Mouse (Mus musculus) adrenal gland, postnatal 10 days (tissue): ENCODE data around the gene Trim14. TPM values are rescaled to one million over a fixed set of nuclear protein-coding genes. Genes with fewer than 3 reads are reported as not detected.

Experiments used
- DNase-seq: peaks from one replicate; pipeline ENCODE4 v3.0.0; 2021; ENCODE audit warnings: mixed read lengths
- total RNA-seq, 2 experiments: library from RNA; stranded (reverse); gene quantifications; 2 replicates each; pipeline ENCODE4 v1.2.3; 2021

Trim14 gene
- total RNA-seq, 2 experiments from 2014 or later: 5.1 to 8.7 TPM

- DNase-seq: no peak
Measured at GRCm38 (mm10) chr4:46479081-46479480, 56.9 kb downstream of the Trim14 start.

- DNase-seq: no peak
Measured at GRCm38 (mm10) chr4:46475101-46475500, 60.8 kb downstream of the Trim14 start.

GRCm38 (mm10) chr4:46465740-46466139, 70.2 kb downstream of the Trim14 start:
- DNase-seq: no peak

- peak; percentile 56 for DNase-seq
Measured at GRCm38 (mm10) chr4:46463130-46463830, 72.7 kb downstream of the Trim14 start.

GRCm38 (mm10) chr4:46458411-46458810, 77.5 kb downstream of the Trim14 start:
- DNase-seq: no peak

- no peak for DNase-seq
Measured at GRCm38 (mm10) chr4:46457186-46457585, 78.8 kb downstream of the Trim14 start.

- no peak for DNase-seq
Measured at GRCm38 (mm10) chr4:46456762-46457161, 79.2 kb downstream of the Trim14 start.

- no peak for DNase-seq
Measured at GRCm38 (mm10) chr4:46454097-46454864, 81.7 kb downstream of the Trim14 start.

GRCm38 (mm10) chr4:46452855-46453719, 82.9 kb downstream of the Trim14 start:
- no peak for DNase-seq

GRCm38 (mm10) chr4:46452481-46452850, 83.5 kb downstream of the Trim14 start:
- peak; percentile 75 for DNase-seq

- DNase-seq: peak; percentile 82
Measured at GRCm38 (mm10) chr4:46451758-46452480, 84.0 kb downstream of the Trim14 start.

GRCm38 (mm10) chr4:46451240-46451757, 84.6 kb downstream of the Trim14 start:
- DNase-seq: peak; percentile 83

GRCm38 (mm10) chr4:46450519-46451131, 85.3 kb downstream of the Trim14 start, which contains the start of gene Anp32b:
Gene Anp32b, plus strand, starts transcription at chr4:46450902.
- DNase-seq: peak; percentile 97

GRCm38 (mm10) chr4:46450020-46450518, 85.9 kb downstream of the Trim14 start:
- no peak for DNase-seq

GRCm38 (mm10) chr4:46448886-46449285, 87.1 kb downstream of the Trim14 start:
- no peak for DNase-seq

- DNase-seq: no peak
Measured at GRCm38 (mm10) chr4:46447461-46447860, 88.5 kb downstream of the Trim14 start.

GRCm38 (mm10) chr4:46445237-46445945, 90.5 kb downstream of the Trim14 start:
- DNase-seq: no peak
